Mouse (Mus musculus): Measurements from ENCODE around the gene Gm43552. TPM values are rescaled to one million over a fixed set of nuclear protein-coding genes. Genes with fewer than 3 reads are reported as not detected.
"Not testable (repeated sequence)": the region's sequence is repeated elsewhere in the genome, so short reads cannot be mapped to it uniquely, and the experiment has no call there.

Gene Gm43552
- total RNA-seq, 2 experiments from 2014 or later: not detected

DNA sequence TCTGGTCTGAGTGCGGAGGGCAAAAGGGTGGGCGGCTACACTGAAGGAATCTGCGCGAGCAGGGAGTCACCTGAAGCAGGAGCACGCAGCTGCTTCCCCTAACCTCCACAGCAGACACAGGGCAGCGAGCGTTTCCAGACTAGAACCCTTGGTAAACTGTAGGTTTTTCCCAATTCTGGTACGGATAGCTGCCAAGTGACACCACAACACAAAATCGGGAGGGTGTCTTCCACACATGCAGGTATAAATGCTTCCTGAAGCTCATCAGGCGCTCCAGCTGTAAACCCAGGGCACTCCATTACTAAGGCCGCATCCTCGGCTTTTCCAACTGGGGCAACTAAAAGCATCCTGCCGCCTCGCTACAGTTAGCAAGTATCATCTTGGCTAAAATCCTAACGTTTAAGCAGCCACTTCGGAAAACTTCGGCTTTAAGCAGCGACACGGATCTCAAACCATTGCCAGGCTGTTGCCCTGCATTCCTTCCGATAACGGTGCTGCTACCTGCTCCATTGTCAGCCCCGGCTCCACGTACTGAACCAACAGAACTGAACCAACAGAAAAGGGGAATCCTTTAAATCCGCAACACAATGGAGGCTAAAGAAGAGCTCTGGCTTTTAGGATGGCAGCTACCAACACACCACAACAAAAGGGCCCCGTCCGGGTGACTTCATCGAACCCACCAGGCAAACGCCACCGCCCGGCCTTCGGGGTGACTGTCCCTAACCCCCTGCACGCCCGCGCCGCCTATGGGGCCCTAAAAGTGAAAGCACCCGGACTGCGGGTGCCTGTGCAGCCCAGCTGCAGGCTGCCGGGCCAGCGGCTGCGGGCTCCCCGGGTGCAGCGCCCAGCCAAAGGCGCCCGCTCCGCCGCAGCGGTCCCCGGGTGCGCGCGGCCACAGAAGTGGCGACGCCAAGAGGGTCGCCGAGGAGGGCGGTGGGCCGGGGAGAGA lies 592 bp downstream of the Gm43552 start:
- DNase-seq (ENCODE audit: low spot score): peak; percentile 67

DNA sequence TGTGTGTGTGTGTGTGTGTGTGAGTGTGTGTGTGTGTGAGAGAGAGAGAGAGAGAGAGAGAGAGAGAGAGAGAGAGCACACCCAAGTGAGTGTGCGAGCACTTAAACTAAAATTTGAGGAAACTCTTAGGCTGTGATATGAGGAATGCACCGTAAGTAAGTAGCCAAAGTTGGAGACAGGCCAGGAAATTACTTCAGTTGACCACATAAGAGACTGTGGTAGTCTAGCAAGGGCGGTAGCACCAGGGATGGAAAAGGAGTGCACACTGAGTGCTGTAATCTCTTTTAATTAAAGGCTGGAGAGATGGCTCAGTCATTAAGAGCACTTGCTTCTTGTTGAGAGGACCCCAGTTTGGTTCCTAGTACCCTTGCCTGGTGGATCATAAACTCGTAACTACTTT lies 2.8 kb downstream of the Gm43552 start:
- DNase-seq (ENCODE audit: low spot score): peak; percentile 51

DNA sequence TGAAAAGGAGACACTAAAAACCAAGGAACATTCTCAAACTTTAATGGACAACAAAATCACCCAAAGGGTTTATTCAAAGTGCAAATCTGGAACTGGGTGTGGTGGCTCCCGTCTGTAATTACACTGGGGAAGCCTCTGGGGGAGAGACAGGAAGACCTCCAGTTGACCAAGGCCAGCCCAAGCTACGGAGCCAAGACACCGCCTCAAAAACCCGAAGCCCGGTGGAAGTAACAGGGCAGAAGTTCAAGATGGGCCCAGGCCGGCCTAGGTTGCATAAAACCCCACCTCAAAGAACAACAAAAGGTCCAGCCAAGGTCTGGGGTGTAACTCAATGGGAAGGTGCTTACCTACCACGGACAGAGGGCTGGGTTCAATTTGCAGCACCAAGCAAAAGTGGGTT lies 3.9 kb downstream of the Gm43552 start:
- DNase-seq (ENCODE audit: low spot score): peak; percentile 69

DNA sequence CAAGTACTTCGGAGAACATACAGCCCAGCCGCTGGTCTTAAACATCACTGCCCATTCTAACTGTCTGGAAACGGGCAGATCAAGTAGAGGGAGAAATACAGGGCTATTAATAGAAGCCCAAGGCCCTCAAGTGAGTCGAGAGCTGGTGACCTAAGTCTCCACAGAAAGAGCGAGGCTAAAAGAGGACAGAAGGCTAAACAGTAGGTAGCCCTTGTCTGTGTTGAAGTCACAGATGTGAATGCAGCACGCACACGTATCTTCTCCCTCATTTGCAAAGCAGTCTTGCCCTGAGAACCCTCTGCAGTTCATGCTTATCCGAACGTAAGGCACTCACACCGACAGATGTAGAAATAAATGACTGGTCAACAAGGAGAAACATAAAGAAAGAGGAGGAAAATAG lies 5.3 kb downstream of the Gm43552 start:
- DNase-seq (ENCODE audit: low spot score): no peak

DNA sequence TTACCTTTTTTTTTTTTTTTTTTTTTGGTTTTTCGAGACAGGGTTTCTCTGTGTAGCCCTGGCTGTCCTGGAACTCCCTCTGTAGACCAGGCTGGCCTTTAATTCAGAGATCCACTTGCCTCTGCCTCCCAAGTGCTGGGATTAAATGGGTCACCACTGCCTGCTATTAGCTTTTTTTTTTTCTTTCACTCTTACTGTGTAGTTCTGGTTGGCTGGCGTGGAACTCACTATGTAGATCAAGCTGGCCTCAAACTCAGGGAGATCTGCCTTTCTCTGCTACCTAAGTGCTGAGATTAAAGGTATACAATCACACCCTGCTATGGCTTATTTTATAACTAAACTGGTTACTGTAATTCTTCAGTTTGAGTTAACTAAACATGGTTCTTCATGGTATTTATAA lies 6.1 kb downstream of the Gm43552 start:
- DNase-seq (ENCODE audit: low spot score): no peak

DNA sequence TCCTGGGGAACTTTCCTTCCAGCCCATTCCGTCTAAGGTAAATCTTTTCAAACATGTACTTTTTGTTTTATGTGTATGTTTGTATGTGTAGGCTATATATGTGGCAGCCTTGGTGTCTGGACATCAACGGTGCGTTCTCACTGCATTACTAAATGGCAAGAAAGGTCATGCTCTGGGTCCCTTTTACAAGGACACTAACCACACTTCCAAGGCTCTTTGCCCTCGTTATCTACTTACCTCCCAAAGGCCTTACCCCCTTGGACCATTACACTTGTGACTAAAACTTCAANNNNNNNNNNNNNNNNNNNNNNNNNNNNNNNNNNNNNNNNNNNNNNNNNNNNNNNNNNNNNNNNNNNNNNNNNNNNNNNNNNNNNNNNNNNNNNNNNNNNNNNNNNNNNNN lies 9.6 kb downstream of the Gm43552 start:
- DNase-seq (ENCODE audit: low spot score): no peak

DNA sequence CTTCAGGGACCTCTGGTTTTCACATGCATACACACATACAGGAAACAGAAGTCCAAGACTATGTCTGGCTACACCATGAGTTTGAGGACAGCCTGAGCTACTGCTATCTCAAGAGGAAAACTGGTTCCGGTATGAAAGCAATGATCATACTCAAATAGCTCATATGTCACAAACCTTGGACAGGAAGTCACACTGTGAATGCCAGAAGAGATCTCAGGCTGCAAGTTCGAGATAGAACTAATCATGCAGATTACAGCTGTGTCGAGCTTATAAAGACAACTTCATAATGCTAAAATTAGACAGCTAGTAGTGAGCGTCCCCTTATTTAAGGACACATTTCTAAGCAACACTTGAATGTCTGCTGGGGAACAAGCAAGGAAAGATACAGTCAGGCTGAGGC lies 12.1 kb downstream of the Gm43552 start:
- DNase-seq (ENCODE audit: low spot score): no peak

DNA sequence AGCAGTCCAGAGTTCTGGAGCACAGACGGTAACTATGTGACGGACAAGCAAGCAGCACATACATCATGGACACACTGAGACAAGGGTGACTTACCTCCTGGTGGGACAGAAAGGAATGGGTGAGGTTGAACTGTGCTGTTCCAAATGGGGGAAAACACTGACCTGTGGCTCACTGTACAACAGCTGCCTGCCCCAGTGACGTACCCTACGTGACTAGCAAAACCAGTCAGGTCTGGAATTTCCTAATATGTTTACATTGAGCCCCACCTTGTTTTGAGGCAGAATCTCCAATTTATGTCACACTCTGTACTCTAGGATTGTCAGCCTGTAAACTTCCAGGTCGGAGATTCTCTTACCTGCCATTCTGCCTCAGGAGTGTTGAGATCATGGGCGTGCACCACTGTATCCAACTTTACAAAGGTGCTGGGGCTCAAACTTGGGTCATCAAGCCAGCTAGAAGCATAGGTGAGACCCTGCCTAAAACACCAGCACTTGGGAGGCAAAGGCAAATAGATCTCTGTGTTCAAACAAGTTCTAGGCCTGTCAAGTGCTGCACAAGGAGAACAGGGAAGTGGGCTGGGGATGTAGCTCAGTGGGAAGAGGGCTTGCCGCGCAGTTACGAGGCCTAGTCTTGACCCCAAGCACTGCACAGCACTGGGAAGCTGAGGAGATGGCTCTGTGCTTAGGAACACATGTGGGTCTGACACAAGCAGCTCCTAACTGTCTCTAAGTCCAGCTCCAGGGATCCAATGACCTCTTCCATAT lies 12.8 kb downstream of the Gm43552 start:
- no peak for DNase-seq (ENCODE audit: low spot score)

DNA sequence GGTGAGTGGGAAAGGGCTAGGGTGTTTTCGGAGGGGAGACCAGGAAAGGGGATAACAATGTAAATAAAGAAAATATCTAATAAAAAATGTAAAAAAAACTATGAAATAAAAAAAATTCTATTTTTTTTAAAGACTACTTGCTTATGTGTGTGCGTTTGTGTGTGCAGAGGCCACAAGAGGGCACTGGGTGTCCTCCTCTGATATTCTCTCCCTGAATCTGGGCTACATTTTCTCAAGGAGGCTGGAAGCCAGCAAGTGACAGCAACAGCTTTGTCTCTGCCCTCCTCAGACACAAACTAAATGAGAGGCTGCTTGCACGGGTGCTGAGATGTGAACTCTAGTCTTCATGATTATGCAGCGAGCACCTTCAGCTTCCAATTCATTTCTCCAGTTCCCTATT lies 14.4 kb downstream of the Gm43552 start:
- peak; percentile 63 for DNase-seq (ENCODE audit: low spot score)

DNA sequence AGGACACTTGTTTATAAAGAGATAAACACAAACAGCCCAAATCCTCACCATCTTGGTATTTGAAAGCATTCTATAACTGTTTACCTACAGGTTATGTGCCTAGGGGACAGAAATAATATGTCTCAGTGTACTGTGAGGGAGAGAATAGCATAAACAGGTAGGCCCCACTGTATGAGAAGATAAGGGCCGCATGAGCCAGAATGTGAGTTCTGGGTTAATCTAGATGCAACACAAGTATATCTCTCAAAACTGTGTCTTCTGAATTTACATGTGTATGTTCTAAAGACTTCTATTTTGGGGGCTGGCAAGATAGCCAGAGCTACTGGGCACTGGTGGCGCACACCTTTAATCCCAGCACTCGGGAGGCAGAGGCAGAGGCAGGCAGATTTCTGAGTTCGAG lies 15.9 kb downstream of the Gm43552 start:
- DNase-seq (ENCODE audit: low spot score): not testable (repeated sequence)

DNA sequence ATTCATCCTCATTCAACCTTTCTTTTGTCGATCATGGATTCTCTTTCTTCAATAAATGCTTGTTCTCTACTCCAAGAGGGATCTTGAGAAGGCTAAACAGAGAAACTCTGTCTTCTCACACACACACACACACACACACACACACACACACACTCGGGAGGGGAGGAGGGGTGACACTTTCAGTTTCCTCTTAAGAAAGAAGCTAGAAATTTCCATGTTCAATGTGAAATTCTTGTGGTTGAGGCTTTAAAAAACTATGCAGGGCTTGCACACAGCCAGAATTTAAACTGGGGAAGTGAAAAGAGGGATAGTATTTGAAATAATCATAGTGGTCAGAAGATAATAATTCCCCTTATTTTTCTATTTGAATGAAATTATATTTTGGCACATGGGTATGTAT lies 16.8 kb downstream of the Gm43552 start:
- DNase-seq (ENCODE audit: low spot score): no peak

DNA sequence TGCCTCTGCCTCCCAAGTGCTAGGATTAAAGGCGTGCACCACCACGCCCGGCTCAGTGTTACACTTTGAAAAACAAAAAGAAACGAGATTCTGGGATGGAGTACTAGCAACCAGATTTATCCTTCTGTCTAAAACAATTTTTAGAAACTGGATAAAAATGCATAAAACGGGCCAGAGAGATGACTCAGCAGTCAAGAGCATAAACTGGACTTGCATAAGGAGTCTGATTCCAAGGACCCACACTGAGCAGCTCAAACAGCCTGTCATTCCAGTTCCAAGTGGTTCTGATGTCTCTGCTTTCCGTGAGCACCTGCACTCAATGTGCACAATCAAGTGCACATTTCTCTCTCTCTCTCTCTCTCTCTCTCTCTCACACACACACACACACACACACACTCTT lies 22.9 kb downstream of the Gm43552 start:
- DNase-seq (ENCODE audit: low spot score): no peak

DNA sequence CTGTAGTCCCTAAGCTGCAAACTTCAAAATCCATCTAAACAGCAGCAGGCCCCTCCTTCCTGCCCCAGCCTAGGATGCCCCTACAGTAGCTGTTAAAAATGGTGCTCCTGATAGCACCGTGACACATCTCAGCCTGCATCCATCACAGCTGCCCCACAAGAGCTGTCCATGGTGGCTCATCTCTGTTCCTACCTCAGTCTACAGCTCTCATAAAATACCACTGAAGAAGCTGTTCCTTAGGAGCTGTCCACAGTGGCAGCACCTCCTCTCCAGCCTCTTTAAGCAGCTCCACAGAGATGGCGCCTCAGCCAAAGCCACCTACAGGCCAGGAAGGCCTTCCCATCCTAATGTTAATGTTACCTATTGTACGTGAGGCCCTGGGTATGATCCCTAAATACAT lies 25.7 kb downstream of the Gm43552 start:
- no peak for DNase-seq (ENCODE audit: low spot score)

DNA sequence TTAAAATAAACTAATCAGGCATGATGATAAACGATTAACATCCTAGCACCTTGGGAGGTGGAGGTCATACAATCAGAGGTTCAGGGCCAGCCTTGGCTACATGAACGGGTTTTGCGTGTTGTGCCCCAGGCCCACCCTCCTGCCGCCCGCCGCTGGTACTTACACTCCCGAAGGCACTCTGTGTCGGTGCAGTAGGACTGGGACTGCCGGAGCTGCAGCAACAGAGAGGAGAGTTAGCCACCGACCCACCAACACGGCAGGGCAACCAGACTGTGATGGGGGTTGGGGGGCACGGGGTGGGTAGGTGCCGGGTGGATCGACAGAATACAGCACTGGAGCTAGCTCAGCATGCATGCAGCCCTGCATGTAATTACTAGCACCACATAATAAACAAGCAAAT lies 32.3 kb downstream of the Gm43552 start:
- DNase-seq (ENCODE audit: low spot score): no peak

DNA sequence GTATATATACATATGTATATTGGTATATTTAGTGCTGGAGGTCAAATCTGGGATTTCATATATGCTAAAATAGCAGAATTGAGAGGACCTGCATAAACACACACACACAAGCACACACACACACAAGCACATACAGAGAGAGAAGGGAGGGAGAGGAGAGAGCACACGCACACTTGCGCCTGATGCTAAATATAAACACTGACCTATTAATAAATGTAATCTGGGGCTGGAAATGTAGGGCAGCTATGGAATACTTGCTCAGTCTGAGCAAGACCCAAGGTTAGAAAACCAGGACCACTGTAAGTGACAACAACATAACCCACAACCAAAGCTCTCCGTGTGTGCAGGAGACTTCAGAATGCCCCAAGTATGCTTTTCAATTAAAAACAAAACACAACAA lies 33.2 kb downstream of the Gm43552 start:
- peak; percentile 43 for DNase-seq (ENCODE audit: low spot score)

DNA sequence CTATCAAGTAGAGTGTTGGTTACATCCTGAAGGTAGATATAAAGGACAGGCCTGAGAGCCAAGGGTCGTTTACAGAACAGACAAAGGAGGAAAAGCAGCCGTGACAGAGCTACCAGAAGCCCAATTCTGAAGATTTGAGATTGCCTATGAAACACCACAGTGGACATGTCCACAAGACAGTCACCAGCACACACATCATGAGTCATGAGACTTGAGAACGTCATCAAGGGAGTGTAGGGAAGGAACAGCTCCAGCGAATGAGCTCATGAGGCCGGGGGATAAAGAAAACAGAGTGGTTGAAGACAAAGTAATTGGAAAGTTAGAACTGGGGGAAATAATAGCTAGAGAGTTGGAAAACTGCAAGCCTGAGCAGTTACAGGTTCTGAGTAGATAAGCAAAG lies 34.8 kb downstream of the Gm43552 start:
- DNase-seq (ENCODE audit: low spot score): peak; percentile 63

DNA sequence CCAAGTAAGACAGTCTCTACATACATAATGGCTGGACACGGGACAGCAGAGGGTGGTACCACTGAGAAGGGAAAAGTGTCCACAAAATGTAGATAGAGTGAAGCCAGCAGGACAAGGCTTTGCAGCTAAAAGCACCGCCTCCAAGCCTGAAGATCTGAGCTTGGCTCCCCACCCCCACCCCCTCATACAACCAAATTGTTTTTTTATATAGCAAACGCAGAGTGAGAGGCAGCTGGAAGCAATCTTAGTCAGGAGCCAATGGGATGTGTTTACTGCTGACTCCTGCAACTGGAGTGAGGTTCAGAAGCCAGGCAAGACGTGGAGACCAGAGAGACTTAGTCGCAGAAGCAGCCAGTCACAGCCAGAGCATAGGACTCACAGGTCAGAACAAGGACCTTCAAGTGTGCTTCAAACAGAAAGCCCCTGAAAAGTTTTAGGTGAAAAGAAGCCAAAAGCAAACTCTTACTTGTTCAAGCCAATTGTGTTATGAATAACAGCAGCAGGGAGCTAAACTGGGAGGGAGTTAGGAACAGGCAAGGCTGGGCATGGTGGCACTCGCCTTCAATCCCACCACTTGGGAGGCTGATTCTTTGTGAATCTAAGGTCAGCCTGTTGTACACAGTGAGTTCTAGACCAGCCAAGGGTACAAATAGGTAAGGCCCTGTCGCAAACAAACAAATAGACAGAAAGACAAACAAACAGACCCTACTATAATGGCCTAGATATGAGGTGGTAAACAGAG lies 35.4 kb downstream of the Gm43552 start:
- no peak for DNase-seq (ENCODE audit: low spot score)

DNA sequence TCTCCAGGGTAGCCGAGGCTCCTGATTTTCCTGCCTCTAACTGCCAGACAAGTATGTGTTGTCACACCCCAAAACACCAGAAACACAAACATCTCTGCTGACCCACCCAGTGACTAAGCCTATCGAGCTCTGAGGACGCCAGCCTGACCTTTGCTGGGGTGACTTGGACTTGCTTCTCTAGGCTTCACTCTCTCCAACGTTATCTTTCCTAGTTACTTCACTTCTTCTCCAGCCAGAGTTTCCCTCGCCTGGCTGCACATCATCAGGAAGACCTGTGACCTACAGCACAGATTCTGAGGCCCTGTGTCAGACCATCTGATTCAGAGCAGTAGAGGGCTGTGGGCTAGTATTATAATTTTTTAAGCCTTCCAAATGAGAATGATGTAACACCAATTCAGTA lies 37.9 kb downstream of the Gm43552 start:
- peak; percentile 56 for DNase-seq (ENCODE audit: low spot score)

DNA sequence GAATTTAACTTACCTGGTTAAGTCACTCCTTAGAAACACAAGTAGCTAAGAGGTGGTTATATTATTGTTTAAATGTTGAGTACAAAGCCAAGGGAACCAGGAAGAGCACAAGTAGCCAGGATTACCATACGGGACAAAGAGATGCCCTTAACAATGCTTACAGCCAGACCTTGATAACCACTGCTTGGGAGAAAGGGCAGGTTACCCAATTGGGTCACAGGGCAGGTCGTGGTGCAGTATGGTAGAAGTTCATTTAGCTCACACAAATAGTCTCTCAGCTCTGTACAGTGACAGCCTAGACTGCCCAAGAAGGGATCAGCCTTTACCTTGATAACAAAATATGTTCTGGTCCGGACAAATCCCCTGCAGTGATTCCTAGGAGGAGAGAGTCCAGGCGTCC lies 43.7 kb downstream of the Gm43552 start:
- no peak for DNase-seq (ENCODE audit: low spot score)

DNA sequence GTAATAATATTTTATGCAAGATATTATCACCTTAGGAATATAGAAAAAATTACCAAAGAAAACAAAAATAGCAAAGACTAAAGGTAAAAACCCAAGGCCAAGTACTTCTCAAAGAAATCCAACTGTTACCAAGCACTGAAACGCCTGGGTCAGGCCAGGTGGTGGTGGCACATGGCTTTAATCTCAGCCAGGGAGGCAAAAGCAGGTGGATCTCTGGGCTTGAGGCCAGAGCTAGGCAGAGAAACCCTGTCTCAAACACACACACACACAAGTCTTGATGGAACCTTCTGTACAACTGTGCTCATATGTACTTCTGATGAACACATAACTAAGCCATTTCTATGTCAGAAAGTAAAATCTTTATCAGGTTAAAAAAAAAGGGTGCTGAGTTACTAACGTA lies 44.8 kb downstream of the Gm43552 start:
- DNase-seq (ENCODE audit: low spot score): peak; percentile 32

DNA sequence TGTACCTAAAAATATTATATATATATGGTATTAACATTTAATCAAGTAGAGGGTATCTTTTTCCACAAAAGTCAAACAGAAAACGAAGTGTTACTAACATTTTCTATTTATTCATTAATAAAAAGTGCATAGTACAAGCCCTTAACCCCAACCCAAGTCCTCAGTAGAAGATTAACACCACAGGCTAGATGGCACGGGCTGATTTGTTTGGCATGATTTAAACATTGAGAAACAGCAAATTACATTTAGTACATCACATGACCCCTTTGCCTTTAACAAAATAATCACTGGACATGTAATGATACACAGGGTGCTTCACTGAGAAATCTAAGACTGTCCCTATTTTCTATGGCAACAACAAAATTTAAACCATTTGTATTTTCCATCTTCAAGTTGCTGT lies 45.9 kb downstream of the Gm43552 start:
- DNase-seq (ENCODE audit: low spot score): no peak

DNA sequence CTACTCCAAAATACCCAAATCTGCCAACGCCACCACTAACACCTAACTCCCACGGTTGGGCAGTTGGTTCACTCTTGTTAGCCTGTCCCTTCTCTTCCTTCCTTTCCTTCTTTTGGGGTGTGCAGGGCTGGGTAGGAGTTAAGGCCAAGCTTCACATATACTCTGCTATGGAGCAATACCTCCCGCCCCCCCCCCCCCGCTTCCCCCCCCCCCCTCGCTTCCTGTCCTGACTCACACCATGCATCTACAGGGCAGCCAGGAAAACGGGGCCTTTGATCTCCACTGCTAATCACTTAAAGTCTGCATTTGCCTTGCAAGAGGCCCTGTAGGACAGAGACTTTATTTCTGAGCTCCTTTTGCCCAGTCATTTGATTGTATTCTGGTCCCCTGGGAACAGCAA lies 47.7 kb downstream of the Gm43552 start:
- no peak for DNase-seq (ENCODE audit: low spot score)

All from gastrocnemius, adult 18-20 months (tissue).